Mouse (Mus musculus): Measurements from ENCODE around the gene Large1.

- TF ChIP-seq MAFK (IDR thresholded peaks at IDR 0.05; ENCODE audit: insufficient read depth, low read depth, low read length) (no peak), CHD2 (IDR thresholded peaks at IDR 0.05; ENCODE audit: low read depth, low read length) (no peak), HCFC1 (IDR thresholded peaks at IDR 0.05; ENCODE audit: borderline replicate concordance, insufficient read depth, low read length) (no peak)
These were observed 10.5 kb downstream of the Large1 start for GRCm38 (mm10) chr8:73342761-73343395.
